Mouse (Mus musculus) small intestine, adult 2 months (tissue): ENCODE results near the gene Pacs1. TPM values are rescaled to one million over a fixed set of nuclear protein-coding genes. Genes with fewer than 3 reads are reported as not detected.

ENCODE experiments used
- H3K27ac ChIP-seq: fragments of 200-500 bp; 2 replicates; pipeline ENCODE4 v1.5.1; 2012; ENCODE audit warnings: low read depth, low read length, control low read depth, inconsistent platforms; ENCODE audit not compliant: insufficient read depth
- H3K27me3 ChIP-seq: fragments of 200-500 bp; 2 replicates; pipeline ENCODE4 v1.6.1; 2012; ENCODE audit warnings: mild to moderate bottlenecking, moderate library complexity, low read length, inconsistent platforms; ENCODE audit not compliant: control insufficient read depth, insufficient read depth
- H3K36me3 ChIP-seq: fragments of 200-500 bp; 2 replicates; pipeline ENCODE4 v1.6.1; 2012; ENCODE audit warnings: mild to moderate bottlenecking, low read length, control low read depth, inconsistent platforms; ENCODE audit not compliant: control insufficient read depth, insufficient read depth
- H3K4me1 ChIP-seq: fragments of 200-500 bp; 2 replicates; pipeline ENCODE4 v1.6.1; 2012; ENCODE audit warnings: low read length, inconsistent platforms, mixed read lengths; ENCODE audit not compliant: control insufficient read depth, insufficient read depth, insufficient read length
- H3K4me3 ChIP-seq: fragments of 200-500 bp; 2 replicates; pipeline ENCODE4 v1.5.1; 2012; ENCODE audit warnings: low read depth, mild to moderate bottlenecking, control low read depth, inconsistent platforms, low read length, moderate library complexity
- CTCF ChIP-seq: fragments of 200-500 bp; IDR thresholded peaks from 2 replicates; pipeline ENCODE4 v1.5.1; 2012; ENCODE audit warnings: low read depth, mild to moderate bottlenecking, control low read depth, inconsistent platforms, low read length, moderate library complexity, mixed read lengths; ENCODE audit not compliant: insufficient replicate concordance, insufficient read length; ENCODE audit errors: extremely low read depth
- POLR2A ChIP-seq: fragments of 200-500 bp; IDR thresholded peaks from 2 replicates; pipeline ENCODE4 v1.6.1; 2012; ENCODE audit warnings: low read depth, mild to moderate bottlenecking, control low read depth, inconsistent platforms, low read length, moderate library complexity
- WGBS: fragments of 180-500 bp; shearing (Covaris S2); methylation state at CpG from one replicate; pipeline ENCODE4 v1.1.7; 2018; 5-methylcytosine and 5-hydroxymethylcytosine counted together
- polyA plus RNA-seq: library from polyadenylated mRNA; depleted of rRNA; stranded (reverse); fragments of >200 nt; gene quantifications from 2 replicates; pipeline ENCODE4 v1.2.3, GENCODE M21; 2012

Pacs1 gene
- polyA plus RNA-seq, 1 experiment: 8.9 TPM

DNA sequence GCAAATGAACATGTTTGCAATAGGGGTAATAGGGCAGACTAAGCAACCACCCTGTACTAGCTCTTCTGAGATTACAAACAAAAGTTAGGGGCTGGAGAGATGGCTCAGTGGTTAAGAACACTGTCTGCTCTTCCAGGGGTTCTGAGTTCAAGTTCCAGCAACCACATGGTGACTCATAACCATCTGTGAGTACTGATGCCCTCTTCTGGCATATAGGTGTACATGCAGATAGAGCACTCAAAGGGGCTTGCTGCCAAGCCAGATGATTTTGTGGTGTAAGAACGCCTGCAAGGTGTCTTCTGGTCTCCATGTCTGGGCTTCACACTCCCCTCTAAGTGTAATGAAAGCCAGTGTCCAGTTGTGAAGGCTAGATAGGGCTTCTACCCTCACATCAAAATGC is 143.1 kb downstream of the Pacs1 start:
- H3K4me3 ChIP-seq: no peak overlapping the region
- TF ChIP-seq POLR2A (no peak), CTCF (no peak)

DNA sequence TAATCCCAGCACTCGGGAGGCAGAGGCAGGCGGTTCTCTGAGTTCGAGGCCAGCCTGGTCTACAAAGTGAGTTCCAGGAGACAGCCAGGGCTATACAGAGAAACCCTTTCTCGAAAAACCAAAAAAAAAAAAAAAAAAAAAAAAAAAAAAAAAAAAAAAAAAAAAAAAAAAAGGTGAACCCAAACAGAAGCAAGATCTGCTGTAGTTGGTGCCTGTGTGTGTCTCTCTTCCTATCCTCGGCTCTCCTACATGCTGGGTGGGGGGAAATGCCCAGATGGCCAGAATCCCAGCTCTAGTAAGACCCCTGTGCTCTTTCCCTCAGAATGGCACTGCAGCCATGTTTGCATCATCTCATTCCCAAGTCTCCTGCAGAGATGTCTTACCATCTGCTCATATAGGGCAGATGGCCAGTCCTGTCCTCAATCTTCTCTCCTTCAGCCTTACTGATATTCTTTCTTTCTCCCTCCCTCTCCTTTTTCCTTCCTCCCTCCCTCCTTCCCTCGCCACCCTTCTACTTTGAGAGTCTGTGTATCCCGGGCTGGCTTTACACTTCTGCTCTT is 148.8 kb downstream of the Pacs1 start:
- H3K27ac ChIP-seq: no peak overlapping the region
- H3K4me3 ChIP-seq: no peak overlapping the region
- no peaks in the 10 kb centered on the region for H3K27me3 ChIP-seq
- no peak for TF ChIP-seq CTCF
- no peak for TF ChIP-seq POLR2A
- no peaks in the 10 kb centered on the region for H3K4me1 ChIP-seq
- no peaks in the 10 kb centered on the region for H3K36me3 ChIP-seq
- WGBS: 63% methylated on average over 7 of the region's 7 CpGs

More for the DNA sequence above, 143.1 kb downstream of the Pacs1 start:
- 46% methylated on average over 1 of the region's 1 CpGs for whole genome bisulfite sequencing
- Histone ChIP-seq H3K27me3 (no peaks in the 10 kb centered on the region), H3K27ac (no peak overlapping the region), H3K4me1 (peaks cover 4% of the 10 kb centered on the region; the same call in 1 of the 2 replicates), H3K36me3 (peaks cover 3% of the 10 kb centered on the region; the same call in 1 of the 2 replicates)

GRCm38 (mm10) chr19:5123241-5123640 is 149.7 kb downstream of the Pacs1 start:
- Histone ChIP-seq H3K36me3 (no peaks in the 10 kb centered on the region), H3K27ac (no peak overlapping the region), H3K4me1 (no peaks in the 10 kb centered on the region), H3K27me3 (no peaks in the 10 kb centered on the region), H3K4me3 (no peak overlapping the region)
- WGBS: 87% methylated on average over 3 of the region's 3 CpGs
- TF ChIP-seq CTCF (no peak), POLR2A (no peak)

- Histone ChIP-seq H3K36me3 (no peaks in the 10 kb centered on the region), H3K27ac (no peak overlapping the region), H3K4me3 (no peak overlapping the region), H3K4me1 (no peaks in the 10 kb centered on the region), H3K27me3 (no peaks in the 10 kb centered on the region)
- 77% methylated on average over 10 of the region's 10 CpGs for WGBS
- no peak for TF ChIP-seq CTCF
- TF ChIP-seq POLR2A: no peak
These were observed 150.4 kb downstream of the Pacs1 start for GRCm38 (mm10) chr19:5122492-5122891.

DNA sequence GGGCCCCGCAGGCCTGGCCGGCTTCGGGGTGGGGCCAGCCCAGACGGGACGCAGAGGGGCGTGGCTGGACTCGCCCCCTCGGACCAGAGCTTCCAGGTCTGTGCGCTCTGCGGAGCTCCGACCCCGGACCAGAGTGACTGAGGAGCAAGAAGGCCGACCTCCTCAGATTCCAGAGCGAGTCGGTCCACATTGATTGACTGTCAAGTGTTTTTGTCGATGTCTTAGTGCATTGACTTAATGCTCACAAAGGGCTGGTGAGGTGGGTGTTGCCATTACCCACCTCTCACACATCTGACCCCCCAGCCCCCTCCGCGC is 154.6 kb downstream of the Pacs1 start, which contains the start of gene Klc2:
TSS of gene Klc2 (minus strand) at position 177 of the 315 bp plus-strand sequence.
- Histone ChIP-seq H3K4me3 (peak within 1 kb of the TSS; percentile 80), H3K36me3 (no peaks in the 10 kb centered on the region), H3K4me1 (peaks cover 4% of the 10 kb centered on the region), H3K27ac (no peak within 1 kb of the TSS), H3K27me3 (no peaks in the 10 kb centered on the region)
- 3% methylated on average over 18 of the region's 18 CpGs for WGBS
- TF ChIP-seq POLR2A: no peak

GRCm38 (mm10) chr19:5117494-5118383 is 155.2 kb downstream of the Pacs1 start:
- H3K4me1 ChIP-seq: peaks cover 4% of the 10 kb centered on the region
- H3K27me3 ChIP-seq: no peaks in the 10 kb centered on the region
- H3K36me3 ChIP-seq: no peaks in the 10 kb centered on the region
- peak overlapping the region; percentile 80 for H3K4me3 ChIP-seq
- no peak overlapping the region for H3K27ac ChIP-seq
- TF ChIP-seq POLR2A (peak; percentile 32; the same call in 1 of the 2 replicates), CTCF (peak; percentile 81)
- WGBS: under 1% methylated on average over 81 of the region's 83 CpGs

- H3K27me3 ChIP-seq: no peaks in the 10 kb centered on the region
- WGBS: 90% methylated on average over 7 of the region's 7 CpGs
- no peak for TF ChIP-seq CTCF
- no peak for TF ChIP-seq POLR2A
These were observed 159.1 kb downstream of the Pacs1 start for GRCm38 (mm10) chr19:5113783-5114182.

More at GRCm38 (mm10) chr19:5113783-5114182, 159.1 kb downstream of the Pacs1 start:
- no peak overlapping the region for H3K4me3 ChIP-seq
- H3K4me1 ChIP-seq: peaks cover 4% of the 10 kb centered on the region
- H3K36me3 ChIP-seq: 0 out of 2 replicates have a peak, but pooled peaks cover 2% of the 10 kb centered on the region
- H3K27ac ChIP-seq: no peak overlapping the region
